Mouse (Mus musculus) mesoderm, embryonic 11.5 days (tissue): ENCODE measurements at regions not wholly inside any gene's neighbourhood (a gene's known extent, or its start where the extent isn't known, plus 50 kb on each side); places are given as distances from the start of the nearest gene placed in this dataset.

Experiments used
- DNase-seq: peaks from one replicate; pipeline ENCODE4 v3.0.0-alpha.2; 2012; ENCODE audit warnings: low read depth, low spot score

GRCm38 (mm10) chr17:49149896-49150295 lies 217.7 kb downstream of the Lrfn2 start:
- no peak for DNase-seq

- DNase-seq = no peak
Measured at GRCm38 (mm10) chr17:49150971-49151422, 218.8 kb downstream of the Lrfn2 start.

GRCm38 (mm10) chr17:49153994-49154393 lies 221.8 kb downstream of the Lrfn2 start:
- no peak for DNase-seq

- DNase-seq = no peak
Measured at GRCm38 (mm10) chr17:49155001-49155515, 222.9 kb downstream of the Lrfn2 start.

GRCm38 (mm10) chr17:49157586-49157985 lies 225.4 kb downstream of the Lrfn2 start:
- DNase-seq = no peak

GRCm38 (mm10) chr17:49171252-49172047 lies 239.3 kb downstream of the Lrfn2 start:
- DNase-seq = peak; percentile 34

- peak; percentile 31 for DNase-seq
Measured at GRCm38 (mm10) chr17:49172052-49172799, 240.0 kb downstream of the Lrfn2 start.

- DNase-seq = no peak
Measured at GRCm38 (mm10) chr17:49172800-49173150, 240.6 kb downstream of the Lrfn2 start.

- no peak for DNase-seq
Measured at GRCm38 (mm10) chr17:49177966-49178731, 246.0 kb downstream of the Lrfn2 start.

- no peak for DNase-seq
Measured at GRCm38 (mm10) chr17:49182485-49182884, 245.7 kb upstream of the Mocs1 start.

- DNase-seq = no peak
Measured at GRCm38 (mm10) chr17:49183917-49184316, 244.2 kb upstream of the Mocs1 start.

- DNase-seq = no peak
Measured at GRCm38 (mm10) chr17:49185052-49185612, 243.0 kb upstream of the Mocs1 start.

- DNase-seq = peak; percentile 66
Measured at GRCm38 (mm10) chr17:49189765-49190164, 238.4 kb upstream of the Mocs1 start.

- DNase-seq = no peak
Measured at GRCm38 (mm10) chr17:49190337-49190736, 237.8 kb upstream of the Mocs1 start.

GRCm38 (mm10) chr17:49196046-49196684 lies 232.0 kb upstream of the Mocs1 start:
- DNase-seq = no peak

GRCm38 (mm10) chr17:49201495-49201894 lies 226.7 kb upstream of the Mocs1 start:
- no peak for DNase-seq

GRCm38 (mm10) chr17:49205095-49205494 lies 223.1 kb upstream of the Mocs1 start:
- DNase-seq = peak; percentile 60

- no peak for DNase-seq
Measured at GRCm38 (mm10) chr17:49205564-49205963, 222.6 kb upstream of the Mocs1 start.

GRCm38 (mm10) chr17:49206708-49207107 lies 221.5 kb upstream of the Mocs1 start:
- DNase-seq = peak; percentile 45

- no peak for DNase-seq
Measured at GRCm38 (mm10) chr17:49208315-49208820, 219.8 kb upstream of the Mocs1 start.

GRCm38 (mm10) chr17:49212918-49213317 lies 215.2 kb upstream of the Mocs1 start:
- DNase-seq = no peak
